Mouse (Mus musculus): ENCODE results near the gene Nhej1.

The Nhej1 gene

GRCm38 (mm10) chr1:74936221-74936830 lies 188.7 kb downstream of the Nhej1 start:
- DNase-seq (ENCODE audit: extremely low spot score, low spot score) = no peak

- DNase-seq (ENCODE audit: extremely low spot score, low spot score) = peak; percentile 48
These were observed 189.6 kb downstream of the Nhej1 start, which contains the start of gene Cfap65 for GRCm38 (mm10) chr1:74935402-74935801. Cfap65 (minus strand) TSS chr1:74935599.

DNA sequence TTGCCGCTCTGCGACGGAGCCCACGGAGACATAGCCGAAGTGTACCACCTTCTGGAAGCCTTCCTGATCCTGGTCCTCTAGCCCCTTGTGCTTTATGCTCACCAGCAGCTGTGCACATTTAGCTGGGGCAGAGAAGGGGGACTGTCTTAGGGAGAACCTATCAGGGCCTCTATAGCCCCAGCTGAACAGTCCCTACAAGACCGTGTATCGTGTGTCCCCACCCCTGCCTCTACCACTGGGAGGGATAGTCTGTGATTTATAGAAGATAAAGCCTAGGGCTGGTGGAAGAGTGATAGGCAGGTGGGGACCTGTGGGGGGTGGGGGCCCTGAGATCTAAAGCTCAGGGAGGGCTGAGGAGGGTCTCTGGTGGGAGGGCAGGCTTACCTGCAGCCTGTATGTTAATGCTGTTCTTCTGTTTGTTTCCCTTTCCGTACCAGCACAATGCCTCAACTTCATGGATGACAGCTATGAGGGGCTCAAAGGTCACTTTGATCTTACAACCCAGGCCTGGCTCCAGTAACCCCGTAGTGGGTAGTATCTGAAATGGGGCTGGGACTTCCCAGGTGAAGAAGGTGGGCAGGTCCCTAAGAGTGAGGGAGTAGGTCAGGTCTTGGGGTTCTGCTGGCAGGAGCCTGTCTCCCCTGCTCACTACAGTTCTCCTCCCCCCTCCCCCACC lies 197.2 kb downstream of the Nhej1 start:
- no peak for DNase-seq (ENCODE audit: extremely low spot score, low spot score)

GRCm38 (mm10) chr1:74926721-74927120 lies 198.3 kb downstream of the Nhej1 start:
- DNase-seq (ENCODE audit: extremely low spot score, low spot score) = peak; percentile 40

- DNase-seq (ENCODE audit: extremely low spot score, low spot score) = no peak
These were observed 200.5 kb downstream of the Nhej1 start for GRCm38 (mm10) chr1:74924464-74924863.

Data from neural tube, embryonic 10.5 days (tissue).